Mouse (Mus musculus) c-Kit-positive CD71-positive TER-119-positive erythroid progenitor cells, embryonic 14.5 days (primary cell): ENCODE measurements around the gene Jam2.
A peak's percentile ranks its signal among the peaks of the same experiment; 100 is the strongest.

Experiments
- DNase-seq: peaks from one replicate; pipeline ENCODE4 v3.0.0-alpha.2; 2013; ENCODE audit warnings: low spot score

Gene Jam2

GRCm38 (mm10) chr16:84774003-84774703, at the start of gene Jam2:
Gene Jam2, plus strand, starts transcription at chr16:84774123.
- no peak for DNase-seq

GRCm38 (mm10) chr16:84734806-84735165, 39.1 kb upstream of the Jam2 start:
- no peak for DNase-seq

GRCm38 (mm10) chr16:84735166-84736105, 38.5 kb upstream of the Jam2 start, which contains the start of gene Mrpl39:
Gene Mrpl39, minus strand, starts transcription at chr16:84735742.
- DNase-seq = peak; percentile 94

GRCm38 (mm10) chr16:84737358-84737757, 36.6 kb upstream of the Jam2 start:
- DNase-seq = no peak

- DNase-seq = no peak
Measured at GRCm38 (mm10) chr16:84744703-84745490, 29.0 kb upstream of the Jam2 start.

GRCm38 (mm10) chr16:84745721-84746306, 28.1 kb upstream of the Jam2 start:
- no peak for DNase-seq

GRCm38 (mm10) chr16:84767956-84768355, 6.0 kb upstream of the Jam2 start:
- no peak for DNase-seq

- no peak for DNase-seq
Measured at GRCm38 (mm10) chr16:84769182-84769581, 4.7 kb upstream of the Jam2 start.

GRCm38 (mm10) chr16:84769619-84770464, 4.1 kb upstream of the Jam2 start:
- no peak for DNase-seq

- no peak for DNase-seq
Measured at GRCm38 (mm10) chr16:84770891-84771290, 3.0 kb upstream of the Jam2 start.

GRCm38 (mm10) chr16:84771461-84771860, 2.5 kb upstream of the Jam2 start:
- no peak for DNase-seq

- DNase-seq = no peak
Measured at GRCm38 (mm10) chr16:84772496-84773267, 1.2 kb upstream of the Jam2 start.

GRCm38 (mm10) chr16:84773268-84773861, 558 bp upstream of the Jam2 start:
- no peak for DNase-seq

- DNase-seq = no peak
Measured at GRCm38 (mm10) chr16:84774761-84775231, 873 bp downstream of the Jam2 start.

- no peak for DNase-seq
Measured at GRCm38 (mm10) chr16:84775356-84775755, 1.4 kb downstream of the Jam2 start.

GRCm38 (mm10) chr16:84776089-84776784, 2.3 kb downstream of the Jam2 start:
- no peak for DNase-seq

- no peak for DNase-seq
Measured at GRCm38 (mm10) chr16:84778431-84778830, 4.5 kb downstream of the Jam2 start.

- DNase-seq = no peak
Measured at GRCm38 (mm10) chr16:84778861-84779630, 5.1 kb downstream of the Jam2 start.
